Mouse (Mus musculus) limb, embryonic 10.5 days (tissue): ENCODE data around the gene Ccnl2. TPM values are rescaled to one million over a fixed set of nuclear protein-coding genes. Genes with fewer than 3 reads are reported as not detected.

Experiments
- DNase-seq: peaks from one replicate; pipeline ENCODE4 v3.0.0-alpha.2; 2017; ENCODE audit warnings: low spot score
- H3K27ac ChIP-seq: fragments of 300-500 bp; sonication (generic); 2 replicates; pipeline ENCODE4 v1.5.1; 2016; ENCODE audit warnings: mild to moderate bottlenecking
- H3K27me3 ChIP-seq: fragments of 300-500 bp; sonication (generic); 2 replicates; pipeline ENCODE4 v1.6.1; 2016; ENCODE audit warnings: low read depth, mild to moderate bottlenecking; ENCODE audit not compliant: poor library complexity, severe bottlenecking
- H3K36me3 ChIP-seq: fragments of 300-500 bp; sonication (generic); 2 replicates; pipeline ENCODE4 v1.6.1; 2016; ENCODE audit warnings: mild to moderate bottlenecking, moderate library complexity
- H3K4me1 ChIP-seq: fragments of 300-500 bp; sonication (generic); 2 replicates; pipeline ENCODE4 v1.6.1; 2016
- H3K4me3 ChIP-seq: fragments of 300-500 bp; sonication (generic); 2 replicates; pipeline ENCODE4 v1.5.1; 2016; ENCODE audit warnings: mild to moderate bottlenecking, moderate library complexity
- H3K9me3 ChIP-seq: fragments of 300-500 bp; sonication (generic); replicated peaks from 2 replicates; pipeline ENCODE4 v1.6.1; 2016; ENCODE audit warnings: mild to moderate bottlenecking
- WGBS: fragments of 180-500 bp; shearing (Covaris S2); methylation state at CpG from one replicate; pipeline ENCODE4 v1.1.7; 2016; 5-methylcytosine and 5-hydroxymethylcytosine counted together
- polyA plus RNA-seq: library from polyadenylated mRNA; unstranded; fragments of >200 nt; fragmentation: Nextera tagmentation; extraction: Ambion mirVana; gene quantifications from 2 replicates; pipeline ENCODE4 v1.2.1, GENCODE M21; 2016

Gene Ccnl2
- polyA plus RNA-seq, 1 experiment from 2014 or later, result 196 TPM

- no peak overlapping the region for H3K27ac ChIP-seq
- DNase-seq, result no peak
- H3K4me3 ChIP-seq, result no peak overlapping the region
- no peaks in the 10 kb centered on the region for H3K9me3 ChIP-seq
- peaks cover 19% of the 10 kb centered on the region for H3K4me1 ChIP-seq
- H3K36me3 ChIP-seq, result peaks cover 25% of the 10 kb centered on the region
- WGBS, result 95% methylated on average over 1 of the region's 1 CpGs
- H3K27me3 ChIP-seq, result no peaks in the 10 kb centered on the region
Measured at GRCm38 (mm10) chr4:155802075-155802474, 10.2 kb upstream of the Ccnl2 start.

- no peaks in the 10 kb centered on the region for H3K9me3 ChIP-seq
- H3K27ac ChIP-seq, result peak within 1 kb of the TSS; percentile 87
- no peaks in the 10 kb centered on the region for H3K27me3 ChIP-seq
- WGBS, result 12% methylated on average over 12 of the region's 12 CpGs
- peak; percentile 45 for DNase-seq
- peak within 1 kb of the TSS; percentile 95 for H3K4me3 ChIP-seq
- peaks cover 33% of the 10 kb centered on the region for H3K36me3 ChIP-seq
- peaks cover 19% of the 10 kb centered on the region for H3K4me1 ChIP-seq
Measured at GRCm38 (mm10) chr4:155802741-155803339, 9.4 kb upstream of the Ccnl2 start, which contains the start of gene Mrpl20. Gene Mrpl20, plus strand, starts transcription at chr4:155802878.

GRCm38 (mm10) chr4:155803340-155804041, 8.8 kb upstream of the Ccnl2 start:
- peak overlapping the region; percentile 95 for H3K4me3 ChIP-seq
- no peaks in the 10 kb centered on the region for H3K27me3 ChIP-seq
- H3K4me1 ChIP-seq, result peaks cover 19% of the 10 kb centered on the region
- peak; percentile 98 for DNase-seq
- H3K27ac ChIP-seq, result peak overlapping the region; percentile 87
- H3K36me3 ChIP-seq, result peaks cover 39% of the 10 kb centered on the region
- under 1% methylated on average over 58 of the region's 58 CpGs for WGBS
- H3K9me3 ChIP-seq, result no peaks in the 10 kb centered on the region

- peaks cover 71% of the 10 kb centered on the region for H3K36me3 ChIP-seq
- peaks cover 25% of the 10 kb centered on the region for H3K4me1 ChIP-seq
Measured at GRCm38 (mm10) chr4:155807841-155808240, 4.4 kb upstream of the Ccnl2 start.

GRCm38 (mm10) chr4:155812665-155813181, 434 bp downstream of the Ccnl2 start:
- Histone ChIP-seq H3K36me3 (peaks cover 86% of the 10 kb centered on the region), H3K4me3 (peak overlapping the region; percentile 100), H3K27ac (peak overlapping the region; percentile 98), H3K9me3 (no peaks in the 10 kb centered on the region), H3K27me3 (no peaks in the 10 kb centered on the region), H3K4me1 (peaks cover 22% of the 10 kb centered on the region)
- DNase-seq, result no peak
- under 1% methylated on average over 49 of the region's 49 CpGs for WGBS

More at GRCm38 (mm10) chr4:155807841-155808240, 4.4 kb upstream of the Ccnl2 start:
- Histone ChIP-seq H3K9me3 (no peaks in the 10 kb centered on the region), H3K4me3 (no peak overlapping the region), H3K27me3 (no peaks in the 10 kb centered on the region), H3K27ac (no peak overlapping the region)
- DNase-seq, result no peak
- 90% methylated on average over 3 of the region's 3 CpGs for WGBS

GRCm38 (mm10) chr4:155817533-155817932, 5.2 kb downstream of the Ccnl2 start:
- 93% methylated on average over 4 of the region's 4 CpGs for WGBS
- H3K4me1 ChIP-seq, result peaks cover 14% of the 10 kb centered on the region
- peaks cover 95% of the 10 kb centered on the region for H3K36me3 ChIP-seq

GRCm38 (mm10) chr4:155821025-155821424, 8.7 kb downstream of the Ccnl2 start:
- 82% methylated on average over 7 of the region's 7 CpGs for WGBS

More at GRCm38 (mm10) chr4:155817533-155817932, 5.2 kb downstream of the Ccnl2 start:
- Histone ChIP-seq H3K9me3 (no peaks in the 10 kb centered on the region), H3K27me3 (no peaks in the 10 kb centered on the region), H3K4me3 (no peak overlapping the region), H3K27ac (no peak overlapping the region)
- no peak for DNase-seq

GRCm38 (mm10) chr4:155823443-155823842, 11.2 kb downstream of the Ccnl2 start:
- no peak overlapping the region for H3K4me3 ChIP-seq
- no peaks in the 10 kb centered on the region for H3K4me1 ChIP-seq
- DNase-seq, result no peak
- no peak overlapping the region for H3K27ac ChIP-seq
- 95% methylated on average over 16 of the region's 16 CpGs for WGBS
- H3K9me3 ChIP-seq, result no peaks in the 10 kb centered on the region
- no peaks in the 10 kb centered on the region for H3K27me3 ChIP-seq
- H3K36me3 ChIP-seq, result peaks cover 100% of the 10 kb centered on the region

More at GRCm38 (mm10) chr4:155821025-155821424, 8.7 kb downstream of the Ccnl2 start:
- H3K9me3 ChIP-seq, result no peaks in the 10 kb centered on the region
- no peak overlapping the region for H3K4me3 ChIP-seq
- H3K27me3 ChIP-seq, result no peaks in the 10 kb centered on the region
- DNase-seq, result no peak
- no peaks in the 10 kb centered on the region for H3K4me1 ChIP-seq
- H3K36me3 ChIP-seq, result peaks cover 100% of the 10 kb centered on the region
- no peak overlapping the region for H3K27ac ChIP-seq

GRCm38 (mm10) chr4:155829866-155830265, 17.6 kb downstream of the Ccnl2 start:
- Histone ChIP-seq H3K4me1 (peaks cover 28% of the 10 kb centered on the region), H3K27me3 (no peaks in the 10 kb centered on the region), H3K9me3 (no peaks in the 10 kb centered on the region), H3K4me3 (no peak overlapping the region), H3K36me3 (peaks cover 58% of the 10 kb centered on the region), H3K27ac (no peak overlapping the region)
- WGBS, result 95% methylated on average over 4 of the region's 4 CpGs
- DNase-seq, result no peak

- Histone ChIP-seq H3K9me3 (no peaks in the 10 kb centered on the region), H3K4me1 (peaks cover 28% of the 10 kb centered on the region), H3K27ac (no peak overlapping the region), H3K27me3 (no peaks in the 10 kb centered on the region), H3K4me3 (peak overlapping the region; percentile 81), H3K36me3 (peaks cover 53% of the 10 kb centered on the region)
- 57% methylated on average over 8 of the region's 8 CpGs for WGBS
- no peak for DNase-seq
Measured at GRCm38 (mm10) chr4:155830596-155830995, 18.3 kb downstream of the Ccnl2 start.

- 0% methylated on average over 49 of the region's 49 CpGs for WGBS
- H3K4me3 ChIP-seq, result peak within 1 kb of the TSS; percentile 81
- peak within 1 kb of the TSS; percentile 85 for H3K27ac ChIP-seq
- H3K4me1 ChIP-seq, result peaks cover 28% of the 10 kb centered on the region
- no peaks in the 10 kb centered on the region for H3K27me3 ChIP-seq
- peaks cover 46% of the 10 kb centered on the region for H3K36me3 ChIP-seq
- H3K9me3 ChIP-seq, result no peaks in the 10 kb centered on the region
- peak; percentile 98 for DNase-seq
Measured at GRCm38 (mm10) chr4:155831205-155831766, 19.0 kb downstream of the Ccnl2 start, which contains the start of gene Aurkaip1. Gene Aurkaip1, plus strand, starts transcription at chr4:155831272.

- peak overlapping the region; percentile 81 for H3K4me3 ChIP-seq
- no peaks in the 10 kb centered on the region for H3K27me3 ChIP-seq
- H3K4me1 ChIP-seq, result peaks cover 28% of the 10 kb centered on the region
- peak overlapping the region; percentile 85 for H3K27ac ChIP-seq
- WGBS, result under 1% methylated on average over 25 of the region's 25 CpGs
- H3K36me3 ChIP-seq, result peaks cover 41% of the 10 kb centered on the region
- no peaks in the 10 kb centered on the region for H3K9me3 ChIP-seq
- no peak for DNase-seq
Measured at GRCm38 (mm10) chr4:155831831-155832230, 19.5 kb downstream of the Ccnl2 start.

- 56% methylated on average over 10 of the region's 10 CpGs for WGBS
- Histone ChIP-seq H3K36me3 (peaks cover 36% of the 10 kb centered on the region), H3K27me3 (no peaks in the 10 kb centered on the region), H3K9me3 (no peaks in the 10 kb centered on the region), H3K4me1 (peaks cover 28% of the 10 kb centered on the region), H3K27ac (peak overlapping the region; percentile 85), H3K4me3 (peak overlapping the region; percentile 81)
- no peak for DNase-seq
Measured at GRCm38 (mm10) chr4:155832321-155832720, 20.0 kb downstream of the Ccnl2 start.
